Comparison of ENCODE assay signal across 7 mouse cellular contexts in genomic region chr14:74732079-74732783, GRCm38 (mm10). TPM values are rescaled to one million over a fixed set of nuclear protein-coding genes. Genes with fewer than 3 reads are reported as not detected.
A peak's percentile ranks its signal among the peaks of the same experiment; 100 is the strongest.
DNase-seq lines count a peak whose midpoint lies in the region; ATAC-seq lines count a peak whose summit lies in the region.

Esd (plus strand) TSS chr14:74732297.

- H3K4me1 ChIP-seq in embryonic facial prominence, embryonic 11.5 days (ENCODE audit: control insufficient read depth, insufficient read depth, low read length), result no peaks in the 10 kb centered on the region
- peaks cover 11% of the 10 kb centered on the region for H3K4me1 ChIP-seq in limb, embryonic 10.5 days
- H3K4me1 ChIP-seq in midbrain, embryonic 13.5 days (replicated peaks), result peaks cover 11% of the 10 kb centered on the region

- peak within 1 kb of the TSS; percentile 75; the same call in 1 of the 2 replicates for H3K27ac ChIP-seq in embryonic facial prominence, embryonic 11.5 days (replicated peaks; ENCODE audit: low read depth, low read length)
- peak within 1 kb of the TSS; percentile 95 for H3K27ac ChIP-seq in limb, embryonic 10.5 days
- peak within 1 kb of the TSS; percentile 79 for H3K27ac ChIP-seq in midbrain, embryonic 13.5 days

- under 1% methylated on average over 53 of the region's 53 CpGs for WGBS in embryonic facial prominence, embryonic 11.5 days
- 1% methylated on average over 43 of the region's 53 CpGs for WGBS in limb, embryonic 10.5 days
- under 1% methylated on average over 53 of the region's 53 CpGs for WGBS in midbrain, embryonic 13.5 days

- no peaks in the 10 kb centered on the region for H3K9me3 ChIP-seq in embryonic facial prominence, embryonic 11.5 days (replicated peaks; ENCODE audit: control insufficient read depth, low read length)
- no peaks in the 10 kb centered on the region for H3K9me3 ChIP-seq in limb, embryonic 10.5 days (replicated peaks)
- no peaks in the 10 kb centered on the region for H3K9me3 ChIP-seq in midbrain, embryonic 13.5 days

- H3K36me3 ChIP-seq in embryonic facial prominence, embryonic 11.5 days (replicated peaks; ENCODE audit: control insufficient read depth, insufficient read depth, low read depth, low read length), result no peaks in the 10 kb centered on the region
- H3K36me3 ChIP-seq in limb, embryonic 10.5 days, result peaks cover 20% of the 10 kb centered on the region
- peaks cover 11% of the 10 kb centered on the region for H3K36me3 ChIP-seq in midbrain, embryonic 13.5 days

- peak within 1 kb of the TSS; percentile 84 for H3K9ac ChIP-seq in embryonic facial prominence, embryonic 11.5 days (replicated peaks; ENCODE audit: low read length)
- peak within 1 kb of the TSS; percentile 84 for H3K9ac ChIP-seq in midbrain, embryonic 13.5 days (replicated peaks)

- peak; percentile 97 for DNase-seq in adrenal gland, postnatal 14 days
- peak; percentile 97 for DNase-seq in embryonic facial prominence, embryonic 11.5 days (ENCODE audit: low spot score)
- peak; percentile 96 for DNase-seq in kidney, adult 11 months
- peak; percentile 92 for DNase-seq in limb, embryonic 10.5 days (ENCODE audit: low spot score)
- DNase-seq in spleen, adult 12 weeks (ENCODE audit: low spot score), result peak; percentile 88

- H3K4me3 ChIP-seq in embryonic facial prominence, embryonic 11.5 days (ENCODE audit: low read depth, low read length), result peak within 1 kb of the TSS; percentile 82
- H3K4me3 ChIP-seq in limb, embryonic 10.5 days, result peak within 1 kb of the TSS; percentile 89
- H3K4me3 ChIP-seq in midbrain, embryonic 13.5 days (replicated peaks), result peak within 1 kb of the TSS; percentile 83

- ATAC-seq in embryonic facial prominence, embryonic 11.5 days (replicated peaks; ENCODE audit: insufficient number of reproducible peaks, low FRiP score, low TSS enrichment, low read depth), result peak; percentile 98
- peak; percentile 97 for ATAC-seq in granulocyte monocyte progenitor cell, adult 5-6 weeks (replicated peaks; ENCODE audit: poor library complexity, severe bottlenecking)
- ATAC-seq in midbrain, embryonic 13.5 days, result peak; percentile 98

- peak within 1 kb of the TSS; percentile 81 for H3K4me2 ChIP-seq in embryonic facial prominence, embryonic 11.5 days (ENCODE audit: low read depth, low read length)
- peak within 1 kb of the TSS; percentile 80 for H3K4me2 ChIP-seq in midbrain, embryonic 13.5 days (replicated peaks)

- no peaks in the 10 kb centered on the region for H3K27me3 ChIP-seq in embryonic facial prominence, embryonic 11.5 days (ENCODE audit: control insufficient read depth, insufficient read depth, low read length)
- H3K27me3 ChIP-seq in limb, embryonic 10.5 days (ENCODE audit: low read depth, poor library complexity, severe bottlenecking), result no peaks in the 10 kb centered on the region
- H3K27me3 ChIP-seq in midbrain, embryonic 13.5 days, result no peaks in the 10 kb centered on the region

RNA-seq across cellular contexts. Expression of gene Esd, which starts in this region (rescaled TPM):
- 225 and 229 TPM in 2 replicates for total RNA-seq in adrenal gland, postnatal 14 days (2021)
- 392 and 412 TPM in 2 replicates for polyA plus RNA-seq in embryonic facial prominence, embryonic 11.5 days (2014; fragmentation: Nextera tagmentation; extraction: Ambion mirVana)
- 154 and 158 TPM in 2 replicates for total RNA-seq in granulocyte monocyte progenitor cell, adult 5-6 weeks (2014; fragmentation: Nextera tagmentation)
- 231 and 250 TPM in 2 replicates for total RNA-seq in granulocyte monocyte progenitor cell, adult 5-6 weeks (2017)
- 309 and 315 TPM in 2 replicates for polyA plus RNA-seq in limb, embryonic 10.5 days (2016; fragmentation: Nextera tagmentation; extraction: Ambion mirVana)
- 250 and 253 TPM in 2 replicates for polyA plus RNA-seq in midbrain, embryonic 13.5 days (2015; fragmentation: Nextera tagmentation; extraction: Ambion mirVana)

Comparison
In these comparisons a context has a peak if more than half of its experiments do, and no peak if none do; other contexts are left out.
1. Peak in every context shown above with its lines: DNase-seq, ATAC-seq, H3K4me3 ChIP-seq and H3K27ac ChIP-seq.